Mouse (Mus musculus): ENCODE measurements around the gene Eif3k. TPM values are rescaled to one million over a fixed set of nuclear protein-coding genes. Genes with fewer than 3 reads are reported as not detected.

Eif3k gene
- 389 and 409 TPM in 2 replicates for polyA plus RNA-seq (2014; fragmentation: Nextera tagmentation; extraction: Ambion mirVana)

- no peaks in the 10 kb centered on the region for H3K9me3 ChIP-seq (ENCODE audit: control insufficient read depth, low read length)
- peaks cover 3% of the 10 kb centered on the region; the same call in 1 of the 2 replicates for H3K4me1 ChIP-seq (replicated peaks; ENCODE audit: control insufficient read depth, insufficient read depth, low read length)
- ATAC-seq (ENCODE audit: low FRiP score) (peak; percentile 96), DNase-seq (ENCODE audit: low spot score) (peak; percentile 99)
- peak within 1 kb of the TSS; percentile 71 for H3K9ac ChIP-seq (ENCODE audit: low read depth, low read length)
- H3K4me3 ChIP-seq (ENCODE audit: low read depth, low read length): peak within 1 kb of the TSS; percentile 69
- no peaks in the 10 kb centered on the region for H3K27me3 ChIP-seq (ENCODE audit: control insufficient read depth, insufficient read depth, low read length)
- peak within 1 kb of the TSS; percentile 72 for H3K4me2 ChIP-seq (replicated peaks; ENCODE audit: low read depth, low read length)
- H3K27ac ChIP-seq (ENCODE audit: low read depth, low read length): peak within 1 kb of the TSS; percentile 67; the same call in 1 of the 2 replicates
- peaks cover 8% of the 10 kb centered on the region; the same call in 1 of the 2 replicates for H3K36me3 ChIP-seq (ENCODE audit: control insufficient read depth, insufficient read depth, low read length)
- WGBS: under 1% methylated on average over 36 of the region's 36 CpGs
Observed at GRCm38 (mm10) chr7:28981651-28982273, at the start of gene Eif3k, which contains the start of gene Map4k1. Eif3k (minus strand) TSS chr7:28981864. Map4k1 (plus strand) TSS chr7:28982050.

GRCm38 (mm10) chr7:29029690-29030656 is 48.3 kb upstream of the Eif3k start:
- no peak overlapping the region for H3K4me2 ChIP-seq (replicated peaks; ENCODE audit: low read depth, low read length)
- H3K27ac ChIP-seq (ENCODE audit: low read depth, low read length): no peak overlapping the region
- no peaks in the 10 kb centered on the region for H3K36me3 ChIP-seq (ENCODE audit: control insufficient read depth, insufficient read depth, low read length)
- H3K27me3 ChIP-seq (ENCODE audit: control insufficient read depth, insufficient read depth, low read length): no peaks in the 10 kb centered on the region
- H3K9ac ChIP-seq (ENCODE audit: low read depth, low read length): no peak overlapping the region
- no peaks in the 10 kb centered on the region for H3K4me1 ChIP-seq (replicated peaks; ENCODE audit: control insufficient read depth, insufficient read depth, low read length)
- ATAC-seq (ENCODE audit: low FRiP score): no peak
- no peaks in the 10 kb centered on the region for H3K9me3 ChIP-seq (ENCODE audit: control insufficient read depth, low read length)
- WGBS: 88% methylated on average over 14 of the region's 14 CpGs
- DNase-seq (ENCODE audit: low spot score): no peak
- no peak overlapping the region for H3K4me3 ChIP-seq (ENCODE audit: low read depth, low read length)

- H3K36me3 ChIP-seq (ENCODE audit: control insufficient read depth, insufficient read depth, low read length): no peaks in the 10 kb centered on the region
- no peak overlapping the region for H3K4me3 ChIP-seq (ENCODE audit: low read depth, low read length)
- no peak overlapping the region for H3K27ac ChIP-seq (ENCODE audit: low read depth, low read length)
- H3K9ac ChIP-seq (ENCODE audit: low read depth, low read length): no peak overlapping the region
- no peaks in the 10 kb centered on the region for H3K4me1 ChIP-seq (replicated peaks; ENCODE audit: control insufficient read depth, insufficient read depth, low read length)
- DNase-seq (ENCODE audit: low spot score): no peak
- no peaks in the 10 kb centered on the region for H3K27me3 ChIP-seq (ENCODE audit: control insufficient read depth, insufficient read depth, low read length)
- no peaks in the 10 kb centered on the region for H3K9me3 ChIP-seq (ENCODE audit: control insufficient read depth, low read length)
- ATAC-seq (ENCODE audit: low FRiP score): no peak
- H3K4me2 ChIP-seq (replicated peaks; ENCODE audit: low read depth, low read length): no peak overlapping the region
- WGBS: 82% methylated on average over 6 of the region's 6 CpGs
Observed at GRCm38 (mm10) chr7:29028761-29029160, 47.1 kb upstream of the Eif3k start.

GRCm38 (mm10) chr7:29026811-29027210 is 45.1 kb upstream of the Eif3k start:
- H3K9ac ChIP-seq (ENCODE audit: low read depth, low read length): no peak overlapping the region
- no peak overlapping the region for H3K4me3 ChIP-seq (ENCODE audit: low read depth, low read length)
- WGBS: 90% methylated on average over 4 of the region's 4 CpGs
- ATAC-seq (ENCODE audit: low FRiP score) (no peak), DNase-seq (ENCODE audit: low spot score) (no peak)
- no peaks in the 10 kb centered on the region for H3K27me3 ChIP-seq (ENCODE audit: control insufficient read depth, insufficient read depth, low read length)
- no peaks in the 10 kb centered on the region for H3K36me3 ChIP-seq (ENCODE audit: control insufficient read depth, insufficient read depth, low read length)
- H3K9me3 ChIP-seq (ENCODE audit: control insufficient read depth, low read length): no peaks in the 10 kb centered on the region
- no peak overlapping the region for H3K4me2 ChIP-seq (replicated peaks; ENCODE audit: low read depth, low read length)
- no peaks in the 10 kb centered on the region for H3K4me1 ChIP-seq (replicated peaks; ENCODE audit: control insufficient read depth, insufficient read depth, low read length)
- H3K27ac ChIP-seq (ENCODE audit: low read depth, low read length): no peak overlapping the region

- ATAC-seq (ENCODE audit: low FRiP score): no peak
- H3K9ac ChIP-seq (ENCODE audit: low read depth, low read length): no peak overlapping the region
- H3K27ac ChIP-seq (ENCODE audit: low read depth, low read length): no peak overlapping the region
- WGBS: 93% methylated on average over 5 of the region's 5 CpGs
- no peaks in the 10 kb centered on the region for H3K9me3 ChIP-seq (ENCODE audit: control insufficient read depth, low read length)
- H3K27me3 ChIP-seq (ENCODE audit: control insufficient read depth, insufficient read depth, low read length): no peaks in the 10 kb centered on the region
- no peak for DNase-seq (ENCODE audit: low spot score)
- no peaks in the 10 kb centered on the region for H3K4me1 ChIP-seq (replicated peaks; ENCODE audit: control insufficient read depth, insufficient read depth, low read length)
- H3K4me2 ChIP-seq (replicated peaks; ENCODE audit: low read depth, low read length): no peak overlapping the region
- no peaks in the 10 kb centered on the region for H3K36me3 ChIP-seq (ENCODE audit: control insufficient read depth, insufficient read depth, low read length)
- H3K4me3 ChIP-seq (ENCODE audit: low read depth, low read length): no peak overlapping the region
Observed at GRCm38 (mm10) chr7:29026195-29026594, 44.5 kb upstream of the Eif3k start.

GRCm38 (mm10) chr7:29025566-29025965 is 43.9 kb upstream of the Eif3k start:
- H3K9ac ChIP-seq (ENCODE audit: low read depth, low read length): no peak overlapping the region
- peaks cover 4% of the 10 kb centered on the region for H3K27me3 ChIP-seq (ENCODE audit: control insufficient read depth, insufficient read depth, low read length)
- H3K9me3 ChIP-seq (ENCODE audit: control insufficient read depth, low read length): no peaks in the 10 kb centered on the region
- no peaks in the 10 kb centered on the region for H3K36me3 ChIP-seq (ENCODE audit: control insufficient read depth, insufficient read depth, low read length)
- ATAC-seq (ENCODE audit: low FRiP score) (no peak), DNase-seq (ENCODE audit: low spot score) (no peak)
- no peaks in the 10 kb centered on the region for H3K4me1 ChIP-seq (replicated peaks; ENCODE audit: control insufficient read depth, insufficient read depth, low read length)
- no peak overlapping the region for H3K27ac ChIP-seq (ENCODE audit: low read depth, low read length)
- H3K4me3 ChIP-seq (ENCODE audit: low read depth, low read length): no peak overlapping the region
- 82% methylated on average over 7 of the region's 7 CpGs for WGBS
- no peak overlapping the region for H3K4me2 ChIP-seq (replicated peaks; ENCODE audit: low read depth, low read length)

GRCm38 (mm10) chr7:29023514-29023913 is 41.9 kb upstream of the Eif3k start:
- Histone ChIP-seq H3K4me2 (replicated peaks; ENCODE audit: low read depth, low read length) (no peak overlapping the region), H3K4me1 (replicated peaks; ENCODE audit: control insufficient read depth, insufficient read depth, low read length) (peaks cover 2% of the 10 kb centered on the region; the same call in 1 of the 2 replicates), H3K27me3 (ENCODE audit: control insufficient read depth, insufficient read depth, low read length) (peaks cover 23% of the 10 kb centered on the region), H3K27ac (ENCODE audit: low read depth, low read length) (no peak overlapping the region), H3K9me3 (ENCODE audit: control insufficient read depth, low read length) (no peaks in the 10 kb centered on the region), H3K4me3 (ENCODE audit: low read depth, low read length) (no peak overlapping the region), H3K36me3 (ENCODE audit: control insufficient read depth, insufficient read depth, low read length) (no peaks in the 10 kb centered on the region), H3K9ac (ENCODE audit: low read depth, low read length) (no peak overlapping the region)
- no peak for ATAC-seq (ENCODE audit: low FRiP score)
- WGBS: 90% methylated on average over 8 of the region's 8 CpGs
- DNase-seq (ENCODE audit: low spot score): no peak

- DNase-seq (ENCODE audit: low spot score): no peak
- Histone ChIP-seq H3K36me3 (ENCODE audit: control insufficient read depth, insufficient read depth, low read length) (no peaks in the 10 kb centered on the region), H3K9me3 (ENCODE audit: control insufficient read depth, low read length) (no peaks in the 10 kb centered on the region), H3K4me2 (replicated peaks; ENCODE audit: low read depth, low read length) (no peak overlapping the region), H3K27ac (ENCODE audit: low read depth, low read length) (no peak overlapping the region), H3K4me1 (replicated peaks; ENCODE audit: control insufficient read depth, insufficient read depth, low read length) (peaks cover 2% of the 10 kb centered on the region; the same call in 1 of the 2 replicates), H3K4me3 (ENCODE audit: low read depth, low read length) (no peak overlapping the region), H3K9ac (ENCODE audit: low read depth, low read length) (no peak overlapping the region), H3K27me3 (ENCODE audit: control insufficient read depth, insufficient read depth, low read length) (peaks cover 33% of the 10 kb centered on the region)
- WGBS: 89% methylated on average over 8 of the region's 8 CpGs
- ATAC-seq (ENCODE audit: low FRiP score): no peak
Observed at GRCm38 (mm10) chr7:29022479-29022878, 40.8 kb upstream of the Eif3k start.

Measured in hindbrain, embryonic 11.5 days (tissue).